Mouse (Mus musculus) lung, adult 2 months (tissue): ENCODE results near the gene Nenf. TPM values are rescaled to one million over a fixed set of nuclear protein-coding genes. Genes with fewer than 3 reads are reported as not detected.

Experiments
- DNase-seq: peaks from one replicate; pipeline ENCODE4 v3.0.0; 2022
- H3K4me1 ChIP-seq: fragments of 200-500 bp; 2 replicates; pipeline ENCODE4 v1.6.1; 2011; ENCODE audit warnings: low read length; ENCODE audit not compliant: control insufficient read depth, insufficient read depth
- H3K4me3 ChIP-seq: fragments of 200-500 bp; replicated peaks from 2 replicates; pipeline ENCODE3; 2011; ENCODE audit warnings: low read depth, mild to moderate bottlenecking, control low read depth, low read length; ENCODE audit errors: extremely low read depth
- CTCF ChIP-seq: fragments of 200-500 bp; IDR thresholded peaks from 2 replicates; pipeline ENCODE4 v1.5.1; 2011; ENCODE audit warnings: mild to moderate bottlenecking, low read length, control low read depth; ENCODE audit not compliant: insufficient read depth
- POLR2A ChIP-seq: fragments of 200-500 bp; IDR thresholded peaks from 2 replicates; pipeline ENCODE4 v1.6.1; 2011; ENCODE audit warnings: low read depth, mild to moderate bottlenecking, control low read depth, low read length, borderline replicate concordance; ENCODE audit errors: extremely low read depth
- WGBS: fragments of 180-500 bp; shearing (Covaris S2); methylation state at CpG from one replicate; pipeline ENCODE4 v1.1.7; 2018; 5-methylcytosine and 5-hydroxymethylcytosine counted together
- polyA plus RNA-seq: library from polyadenylated mRNA; depleted of rRNA; stranded (reverse); fragments of >200 nt; gene quantifications from 2 replicates; pipeline ENCODE4 v1.2.3, GENCODE M21; 2012

The Nenf gene
- polyA plus RNA-seq, 1 experiment, result 164 TPM

DNA sequence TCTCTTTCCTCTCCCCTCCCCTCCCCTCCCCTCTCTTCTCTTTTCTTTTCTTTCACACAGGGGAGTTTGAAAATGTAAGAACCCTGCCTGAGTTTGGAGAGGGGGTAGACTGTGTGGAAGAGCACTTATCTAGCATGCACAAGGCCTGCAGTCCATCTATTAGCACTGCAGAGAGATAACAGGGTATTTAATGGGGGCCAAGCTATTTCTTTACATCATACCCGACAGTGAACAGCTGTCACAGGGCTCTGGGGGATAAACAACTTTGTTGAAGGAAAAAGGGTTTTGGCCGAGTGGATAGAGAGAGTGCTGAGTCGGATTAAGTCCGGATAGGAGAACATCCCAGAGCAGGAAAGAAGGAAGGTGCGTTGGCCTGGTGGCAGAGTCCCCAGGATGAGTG is 31.0 kb upstream of the Nenf start:
- DNase-seq, result no peak
- 31% methylated on average over 5 of the region's 5 CpGs for WGBS
- TF ChIP-seq CTCF, result no peak
- no peak for TF ChIP-seq POLR2A
- no peaks in the 10 kb centered on the region for H3K4me1 ChIP-seq
- no peak overlapping the region for H3K4me3 ChIP-seq

DNA sequence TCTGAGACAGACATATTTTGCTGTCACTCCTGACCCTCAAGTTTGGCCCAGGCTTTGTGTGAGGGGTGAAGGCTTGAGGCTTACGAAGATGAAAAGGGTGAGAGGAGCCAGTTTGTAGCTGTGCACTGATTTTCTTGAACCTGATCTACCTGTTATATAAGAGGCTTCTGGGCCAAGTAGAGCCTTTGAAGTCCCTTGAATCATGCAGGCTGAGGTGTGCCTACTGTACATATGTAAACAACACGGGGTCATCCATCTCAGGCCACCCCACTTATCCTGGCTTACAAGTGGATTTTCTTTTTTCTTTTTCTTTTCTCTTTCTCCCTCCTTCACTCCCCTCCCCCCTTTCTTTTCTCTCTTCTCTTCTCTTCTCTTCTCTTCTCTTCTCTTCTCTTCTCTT is 30.6 kb upstream of the Nenf start:
- Histone ChIP-seq H3K4me1 (no peaks in the 10 kb centered on the region), H3K4me3 (no peak overlapping the region)
- no peak for DNase-seq
- 49% methylated on average over 2 of the region's 2 CpGs for WGBS
- TF ChIP-seq CTCF (no peak), POLR2A (no peak)

DNA sequence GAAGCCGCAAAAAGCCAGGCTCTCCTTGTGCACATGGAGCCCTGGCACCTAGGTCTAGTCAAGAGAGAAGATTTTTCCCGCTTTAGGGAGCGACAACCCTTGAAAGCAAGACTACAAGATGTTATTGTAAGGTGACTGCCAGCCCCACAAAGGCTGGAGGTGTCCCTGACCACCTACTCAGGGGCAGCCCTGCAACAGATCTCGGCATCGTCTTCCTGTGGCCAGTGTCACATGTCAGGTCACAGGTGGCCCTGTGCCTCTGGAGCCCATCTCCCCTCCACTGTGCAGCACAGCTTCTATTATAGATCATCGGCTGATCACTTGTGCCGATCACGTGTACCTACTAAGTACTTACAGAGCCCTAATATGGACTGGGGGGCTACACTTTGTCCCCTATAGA is 29.6 kb upstream of the Nenf start:
- WGBS, result 89% methylated on average over 8 of the region's 8 CpGs
- Histone ChIP-seq H3K4me3 (no peak overlapping the region), H3K4me1 (no peaks in the 10 kb centered on the region)
- DNase-seq, result no peak
- TF ChIP-seq POLR2A (no peak), CTCF (no peak)

DNA sequence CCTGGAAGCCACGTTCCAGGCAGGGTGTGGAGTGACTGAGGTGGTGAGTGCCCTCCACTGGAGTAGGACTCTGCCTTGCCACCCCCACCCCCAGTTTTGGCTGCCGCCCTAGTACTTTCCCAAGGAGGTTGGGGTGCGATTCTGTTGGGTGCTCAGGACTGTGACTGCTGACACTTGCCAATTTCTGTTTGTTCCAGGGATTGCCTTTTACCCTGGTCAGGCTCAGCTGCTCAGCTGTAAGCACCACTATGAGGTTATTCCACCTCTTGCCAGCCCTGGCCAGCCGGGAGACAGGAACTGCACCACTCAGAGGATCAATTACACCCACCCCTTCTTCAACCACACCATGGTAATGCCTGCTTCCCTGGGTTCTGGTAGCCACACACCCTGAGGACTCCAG is 22.5 kb upstream of the Nenf start:
- 82% methylated on average over 4 of the region's 4 CpGs for WGBS
- TF ChIP-seq POLR2A, result no peak
- TF ChIP-seq CTCF, result no peak
- no peaks in the 10 kb centered on the region for H3K4me1 ChIP-seq
- no peak for DNase-seq
- no peak overlapping the region for H3K4me3 ChIP-seq

DNA sequence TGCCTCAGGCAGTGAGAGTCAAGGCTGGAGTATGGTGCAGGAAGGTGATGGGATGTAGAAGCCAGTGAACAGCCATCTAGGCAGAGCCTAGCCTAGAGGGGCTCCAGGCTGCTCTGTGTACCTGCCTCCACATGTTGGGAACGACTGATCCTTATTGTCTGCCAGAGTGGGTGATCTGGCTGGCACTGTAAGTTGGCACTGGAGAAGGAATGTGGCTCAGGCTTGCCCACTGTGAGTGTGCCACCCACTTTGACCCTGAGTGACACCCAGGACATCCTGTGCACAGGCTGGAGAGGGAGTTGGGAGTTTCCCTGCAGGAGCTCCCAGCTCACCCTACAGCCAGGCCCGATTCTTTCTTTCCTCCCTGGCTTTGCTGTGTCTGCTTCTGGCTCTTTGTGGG is 21.9 kb upstream of the Nenf start:
- TF ChIP-seq CTCF (no peak), POLR2A (no peak)
- DNase-seq, result no peak
- Histone ChIP-seq H3K4me1 (no peaks in the 10 kb centered on the region), H3K4me3 (no peak overlapping the region)
- WGBS, result 63% methylated on average over 2 of the region's 2 CpGs

DNA sequence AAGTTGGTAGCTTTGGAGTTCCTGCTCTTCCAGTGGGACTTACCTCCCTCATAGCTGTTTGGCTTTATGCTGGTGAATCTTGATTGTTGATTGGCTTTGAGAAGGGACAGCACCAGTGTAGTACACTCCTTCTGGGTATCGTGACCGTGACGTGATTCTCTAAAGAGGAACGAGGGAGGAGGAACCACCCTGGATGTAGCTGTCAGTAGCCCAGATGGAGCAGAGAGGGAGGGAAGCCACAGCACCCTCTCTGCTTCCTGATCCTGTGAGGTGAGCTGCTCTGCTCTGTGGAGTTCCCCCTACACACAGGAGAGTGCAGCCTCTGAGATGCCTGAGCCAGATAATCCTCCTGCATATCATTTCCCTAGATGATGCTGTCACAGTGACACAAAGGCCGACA is 16.5 kb upstream of the Nenf start:
- Histone ChIP-seq H3K4me1 (no peaks in the 10 kb centered on the region), H3K4me3 (no peak overlapping the region)
- TF ChIP-seq POLR2A (no peak), CTCF (no peak)
- DNase-seq, result no peak
- 76% methylated on average over 5 of the region's 5 CpGs for WGBS

DNA sequence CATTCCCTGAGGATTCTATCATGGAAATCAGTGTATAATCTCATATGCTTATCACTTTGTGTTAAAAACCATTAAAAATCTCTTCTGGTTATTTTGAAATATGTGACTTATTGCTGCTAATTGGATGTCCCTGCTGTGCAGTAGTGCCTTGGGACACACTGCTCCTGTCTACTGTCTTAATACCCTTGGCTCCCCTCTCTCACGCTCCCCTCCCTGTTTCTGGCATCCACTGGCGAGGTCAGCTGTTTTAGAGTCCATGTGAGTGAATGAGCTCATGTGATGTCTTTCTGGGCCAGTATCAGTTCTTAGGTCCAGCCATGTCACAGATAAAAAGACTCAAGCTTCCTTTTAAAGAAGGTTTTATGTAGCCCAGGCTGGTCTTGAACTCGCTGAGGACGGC is 12.4 kb upstream of the Nenf start:
- TF ChIP-seq CTCF (no peak), POLR2A (no peak)
- Histone ChIP-seq H3K4me1 (peaks cover 7% of the 10 kb centered on the region; the same call in 1 of the 2 replicates), H3K4me3 (no peak overlapping the region)
- 86% methylated on average over 4 of the region's 4 CpGs for WGBS
- no peak for DNase-seq

DNA sequence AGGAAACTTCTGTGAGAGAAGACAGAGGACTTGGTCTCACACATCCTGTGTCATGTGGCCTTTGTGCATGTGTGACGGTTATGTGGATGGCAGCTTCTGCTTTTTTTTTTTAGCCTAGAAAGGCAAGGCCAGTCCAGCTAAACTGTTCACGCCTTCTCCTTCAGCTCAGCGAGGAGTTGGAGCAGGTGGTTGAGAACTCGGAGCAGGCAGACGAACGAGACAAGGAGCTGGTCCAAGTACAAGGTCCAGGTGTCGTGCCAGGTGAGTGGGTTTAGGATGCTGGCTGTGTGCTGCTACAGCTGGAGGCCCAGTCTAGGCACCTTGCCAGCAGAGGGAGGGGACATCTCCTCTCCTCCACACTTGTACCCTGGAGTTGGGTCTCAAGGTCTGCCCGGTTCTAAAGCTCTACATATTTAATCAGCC is 10.0 kb upstream of the Nenf start:
- TF ChIP-seq POLR2A (no peak), CTCF (no peak)
- no peak overlapping the region for H3K4me3 ChIP-seq
- peaks cover 7% of the 10 kb centered on the region; the same call in 1 of the 2 replicates for H3K4me1 ChIP-seq
- WGBS, result 71% methylated on average over 8 of the region's 8 CpGs
- no peak for DNase-seq

DNA sequence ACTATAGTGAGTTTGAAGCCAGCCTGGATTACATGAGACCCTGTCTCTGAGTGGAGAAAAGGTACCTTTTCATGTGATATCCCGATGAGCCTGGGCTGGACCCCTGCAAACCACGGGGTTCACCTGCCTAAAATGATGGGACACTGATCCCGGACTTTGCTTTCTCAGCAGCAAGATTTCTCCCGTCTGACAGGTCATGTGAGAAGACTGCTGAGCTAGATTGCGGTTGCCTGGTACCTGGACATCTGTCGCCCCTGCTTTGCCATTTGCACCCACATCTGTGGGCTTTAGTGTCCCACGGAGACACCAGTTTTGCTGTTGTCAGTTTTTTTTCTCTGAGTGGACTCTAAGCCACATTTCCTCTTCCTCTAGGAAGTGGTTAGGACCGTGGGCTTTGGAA is 9.3 kb upstream of the Nenf start:
- no peak overlapping the region for H3K4me3 ChIP-seq
- H3K4me1 ChIP-seq, result peaks cover 7% of the 10 kb centered on the region; the same call in 1 of the 2 replicates
- WGBS, result 70% methylated on average over 8 of the region's 8 CpGs
- DNase-seq, result no peak
- no peak for TF ChIP-seq CTCF
- TF ChIP-seq POLR2A, result no peak

DNA sequence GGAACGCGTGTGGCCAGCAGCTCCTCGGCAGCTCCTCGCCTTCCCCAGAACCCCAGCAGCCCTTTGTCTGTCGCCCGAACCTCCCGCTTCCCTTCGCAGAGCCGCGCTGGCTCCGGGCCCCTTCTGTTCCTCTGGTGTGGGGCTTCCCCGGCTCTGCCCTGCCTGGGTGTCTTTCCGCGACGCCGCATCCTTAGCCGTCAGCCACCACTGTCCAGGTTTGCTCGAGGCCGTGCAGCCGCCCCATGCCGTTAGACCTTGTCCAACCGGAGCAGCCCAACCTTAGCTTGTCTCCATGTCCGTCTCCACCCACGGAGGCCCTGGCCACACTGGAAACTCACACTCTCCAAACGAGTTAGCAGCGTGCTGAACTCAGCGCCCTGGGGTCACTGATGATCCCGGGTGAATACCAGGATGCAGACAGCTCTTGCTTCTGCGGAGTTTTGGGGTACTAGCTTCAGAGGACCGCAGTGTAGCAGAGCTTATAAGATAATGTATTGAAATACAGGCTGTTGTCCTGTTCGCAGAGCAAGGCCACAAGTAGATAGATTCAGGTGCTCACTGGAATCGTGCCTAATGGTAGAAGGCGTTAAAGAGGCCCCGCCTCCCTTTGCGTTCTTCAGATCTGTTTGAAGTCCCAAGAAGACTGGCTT is 8.4 kb upstream of the Nenf start:
- Histone ChIP-seq H3K4me3 (peak overlapping the region; percentile 91), H3K4me1 (peaks cover 7% of the 10 kb centered on the region; the same call in 1 of the 2 replicates)
- TF ChIP-seq CTCF (no peak), POLR2A (no peak)
- DNase-seq, result no peak
- WGBS, result 2% methylated on average over 35 of the region's 35 CpGs

DNA sequence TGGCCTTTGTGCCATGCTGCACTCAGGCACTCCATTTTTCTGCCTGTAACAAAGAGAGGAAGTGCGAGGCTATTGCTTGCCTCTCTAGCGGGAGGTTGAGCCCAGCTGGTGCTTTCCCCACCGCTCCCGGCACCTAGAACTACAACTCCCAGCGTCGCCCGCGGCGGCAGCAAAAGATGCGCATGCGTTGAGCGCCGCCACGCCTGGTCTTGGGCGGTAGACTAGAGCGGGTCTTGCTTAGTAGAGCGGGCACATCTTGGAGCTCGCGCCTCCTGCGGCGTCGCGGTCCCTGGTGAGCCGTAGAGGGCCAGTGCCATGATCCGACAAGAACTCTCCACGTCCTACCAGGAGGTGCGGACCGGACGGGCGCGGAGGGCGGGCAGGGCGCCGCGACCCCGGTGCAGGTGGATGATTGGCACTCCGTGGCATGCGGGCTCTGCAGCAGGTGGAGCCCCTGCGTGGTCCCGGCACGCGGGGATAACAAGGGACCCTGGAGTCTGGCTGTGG is 7.8 kb upstream of the Nenf start, which contains the start of gene Tmem206:
Gene Tmem206 (plus strand): TSS at position 187 of the 507 bp plus-strand sequence.
- Histone ChIP-seq H3K4me3 (peak within 1 kb of the TSS; percentile 91), H3K4me1 (peaks cover 7% of the 10 kb centered on the region; the same call in 1 of the 2 replicates)
- under 1% methylated on average over 42 of the region's 42 CpGs for WGBS
- TF ChIP-seq CTCF (no peak), POLR2A (peak; percentile 89; the same call in 1 of the 2 replicates)
- peak; percentile 94 for DNase-seq
